ENCODE assay signal across 8 mouse cellular contexts in genomic region chr12:105854639-105855038, GRCm38 (mm10).
DNase-seq lines count a peak whose midpoint lies in the region; ATAC-seq and TF ChIP-seq lines count a peak whose summit lies in the region.

No protein-coding gene starts in this region.

- no peaks in the 10 kb centered on the region for H3K9me3 ChIP-seq in liver, embryonic 14.5 days (ENCODE audit: control insufficient read depth, low read length)
- no peaks in the 10 kb centered on the region for H3K9me3 ChIP-seq in forebrain, embryonic 14.5 days (replicated peaks; ENCODE audit: control insufficient read depth, low read length)

- TF ChIP-seq CTCF in liver, embryonic 14.5 days (IDR thresholded peaks at IDR 0.05; ENCODE audit: low read depth) = peak; percentile 51

- no peak overlapping the region for H3K4me2 ChIP-seq in liver, embryonic 14.5 days (ENCODE audit: low read depth)
- H3K4me2 ChIP-seq in forebrain, embryonic 14.5 days (ENCODE audit: low read length) = no peak overlapping the region

- H3K9ac ChIP-seq in liver, embryonic 14.5 days (replicated peaks) = no peak overlapping the region
- peak overlapping the region; percentile 29; the same call in 1 of the 2 replicates for H3K9ac ChIP-seq in forebrain, embryonic 14.5 days (ENCODE audit: low read length)

- WGBS in liver, embryonic 14.5 days (ENCODE audit: insufficient replicate concordance) = 34% methylated on average over 6 of the region's 6 CpGs
- WGBS in forebrain, embryonic 14.5 days = 26% methylated on average over 6 of the region's 6 CpGs

- no peak overlapping the region for H3K27ac ChIP-seq in liver, embryonic 14.5 days
- H3K27ac ChIP-seq in forebrain, embryonic 14.5 days (ENCODE audit: low read depth, low read length) = 0 out of 2 replicates have a peak overlapping the region, but pooled peaks have one; percentile 55

- no peaks in the 10 kb centered on the region for H3K27me3 ChIP-seq in liver, embryonic 14.5 days (ENCODE audit: control insufficient read depth, insufficient read depth, low read length)
- H3K27me3 ChIP-seq in forebrain, embryonic 14.5 days (replicated peaks; ENCODE audit: control insufficient read depth, insufficient read depth, low read length) = no peaks in the 10 kb centered on the region
- H3K27me3 ChIP-seq in splenic B cell, adult 2 months (ENCODE audit: control insufficient read depth, insufficient read depth, low read length, poor library complexity, severe bottlenecking) = no peaks in the 10 kb centered on the region

- no peak for DNase-seq in liver, embryonic 14.5 days (ENCODE audit: low read depth in 3 of 3, low spot score in 3 of 3)
- no peak for DNase-seq in liver
- DNase-seq in cerebellum, adult 9-10 months = peak; percentile 40
- peak; percentile 82 for DNase-seq in forebrain, embryonic 14.5 days (ENCODE audit: low spot score)
- DNase-seq in kidney, postnatal 36 days = peak; percentile 43 to 55
- DNase-seq in splenic B cell, adult 2 months (ENCODE audit: low read depth, low spot score) = peak; percentile 22
- no peak for DNase-seq in adrenal gland, adult 18-20 months (ENCODE audit: low spot score in 2 of 2)
- no peak for DNase-seq in gastrocnemius, adult 18-20 months (ENCODE audit: low spot score)

- ATAC-seq in liver, embryonic 14.5 days (ENCODE audit: insufficient read depth) = no peak
- peak; percentile 78 for ATAC-seq in forebrain, embryonic 14.5 days

- no peak overlapping the region for H3K4me3 ChIP-seq in liver, embryonic 14.5 days (ENCODE audit: insufficient read depth in 1 of 2, low read depth in 2 of 2, low read length in 2 of 2)
- H3K4me3 ChIP-seq in forebrain, embryonic 14.5 days (ENCODE audit: low read depth, low read length) = no peak overlapping the region

- H3K36me3 ChIP-seq in liver, embryonic 14.5 days (replicated peaks; ENCODE audit: control insufficient read depth, insufficient read depth, low read depth) = no peaks in the 10 kb centered on the region
- no peaks in the 10 kb centered on the region for H3K36me3 ChIP-seq in forebrain, embryonic 14.5 days (ENCODE audit: control insufficient read depth, insufficient read depth, low read length)
- no peaks in the 10 kb centered on the region for H3K36me3 ChIP-seq in splenic B cell, adult 2 months (ENCODE audit: control insufficient read depth, insufficient read depth, low read length, poor library complexity, severe bottlenecking)

- TF ChIP-seq EP300 in liver, embryonic 14.5 days (IDR thresholded peaks at IDR 0.05; ENCODE audit: low read depth) = no peak

- H3K4me1 ChIP-seq in liver, embryonic 14.5 days (replicated peaks; ENCODE audit: control insufficient read depth in 2 of 2, insufficient read depth in 2 of 2, low read length in 1 of 2) = no peaks in the 10 kb centered on the region
- H3K4me1 ChIP-seq in forebrain, embryonic 14.5 days (ENCODE audit: control insufficient read depth, insufficient read depth, low read length) = peaks cover 21% of the 10 kb centered on the region

Comparison
In these comparisons a context has a peak if more than half of its experiments do, and no peak if none do; other contexts are left out.
1. DNase-seq: peak in cerebellum, adult 9-10 months (single experiment), forebrain, embryonic 14.5 days (single experiment), kidney, postnatal 36 days (2 of 2) and splenic B cell, adult 2 months (single experiment); none in liver, embryonic 14.5 days (0 of 3), liver (single experiment), adrenal gland, adult 18-20 months (0 of 2) and gastrocnemius, adult 18-20 months (single experiment).